Mouse (Mus musculus) spleen, adult 2 months (tissue): Measurements from ENCODE around the gene Fbxo41.

ENCODE experiments used
- CTCF ChIP-seq: fragments of 200-500 bp; IDR thresholded peaks from 2 replicates; pipeline ENCODE4 v1.5.1; 2011; ENCODE audit warnings: mild to moderate bottlenecking, inconsistent platforms; ENCODE audit not compliant: insufficient read depth, insufficient read length, insufficient replicate concordance; ENCODE audit errors: extremely low read depth
- POLR2A ChIP-seq: fragments of 200-500 bp; IDR thresholded peaks from 2 replicates; pipeline ENCODE4 v1.6.1; 2011; ENCODE audit warnings: low read depth, low read length, inconsistent platforms

- TF ChIP-seq CTCF, result no peak
- TF ChIP-seq POLR2A, result no peak
Measured at GRCm38 (mm10) chr6:85513531-85513910, 10.7 kb upstream of the Fbxo41 start, which contains the start of gene Egr4.
